Mouse (Mus musculus) thymus, adult 2 months (tissue): ENCODE data around the gene Med14.

Experiments
- CTCF ChIP-seq: fragments of 200-500 bp; IDR thresholded peaks from 2 replicates; pipeline ENCODE4 v1.5.1; 2012; ENCODE audit warnings: mild to moderate bottlenecking, control low read depth, low read length, moderate library complexity, borderline replicate concordance; ENCODE audit not compliant: control insufficient read depth, poor library complexity, insufficient read depth; ENCODE audit errors: extremely low read depth
- POLR2A ChIP-seq: fragments of 200-500 bp; IDR thresholded peaks from 2 replicates; pipeline ENCODE4 v1.6.1; 2012; ENCODE audit warnings: mild to moderate bottlenecking, low read length, control low read depth, moderate library complexity; ENCODE audit not compliant: control insufficient read depth, poor library complexity, insufficient read depth; ENCODE audit errors: extremely low read depth

GRCm38 (mm10) chrX:12791674-12792340, 29.9 kb upstream of the Med14 start:
- no peak for TF ChIP-seq CTCF
- no peak for TF ChIP-seq POLR2A
